Mouse (Mus musculus) stomach, postnatal 0 days (tissue): ENCODE results near the gene Atp6v1b1. TPM values are rescaled to one million over a fixed set of nuclear protein-coding genes. Genes with fewer than 3 reads are reported as not detected.

ENCODE experiments used
- ATAC-seq: fragments of 200-750 bp; cut with Nextera tagmentation; 2 replicates; pipeline ENCODE4 v1.8.0; 2017; ENCODE audit not compliant: low FRiP score, low TSS enrichment
- DNase-seq: peaks from one replicate; pipeline ENCODE4 v3.0.0-alpha.2; 2016; ENCODE audit warnings: low spot score
- H3K27ac ChIP-seq: fragments of 300-500 bp; sonication (generic); replicated peaks from 2 replicates; pipeline ENCODE4 v1.5.1; 2014; ENCODE audit warnings: mild to moderate bottlenecking, control low read depth
- H3K27me3 ChIP-seq: fragments of 300-500 bp; sonication (generic); 2 replicates; pipeline ENCODE4 v1.6.1; 2014; ENCODE audit warnings: low read length; ENCODE audit not compliant: control insufficient read depth, insufficient read depth
- H3K36me3 ChIP-seq: fragments of 300-500 bp; sonication (generic); 2 replicates; pipeline ENCODE4 v1.6.1; 2014; ENCODE audit warnings: low read length, mixed read lengths; ENCODE audit not compliant: control insufficient read depth, insufficient read depth
- H3K4me1 ChIP-seq: fragments of 300-500 bp; sonication (generic); replicated peaks from 2 replicates; pipeline ENCODE4 v1.6.1; 2014; ENCODE audit warnings: antibody characterized with exemption; ENCODE audit not compliant: control insufficient read depth, insufficient read depth
- H3K4me2 ChIP-seq: fragments of 300-500 bp; sonication (generic); replicated peaks from 2 replicates; pipeline ENCODE4 v1.6.1; 2014; ENCODE audit warnings: low read depth, mild to moderate bottlenecking, control low read depth, moderate library complexity
- H3K4me3 ChIP-seq: fragments of 300-500 bp; sonication (generic); 2 replicates; pipeline ENCODE4 v1.5.1; 2014; ENCODE audit warnings: low read depth, low read length, control low read depth
- H3K9ac ChIP-seq: fragments of 300-500 bp; sonication (generic); 2 replicates; pipeline ENCODE4 v1.6.1; 2014; ENCODE audit warnings: mild to moderate bottlenecking, low read length, control low read depth, mixed read lengths
- H3K9me3 ChIP-seq: fragments of 300-500 bp; sonication (generic); 2 replicates; pipeline ENCODE4 v1.6.1; 2016; ENCODE audit warnings: low read length; ENCODE audit not compliant: control insufficient read depth
- CTCF ChIP-seq: IDR thresholded peaks from 2 replicates; pipeline ENCODE4 v1.5.1; 2016; ENCODE audit warnings: antibody characterized with exemption, low read depth, mild to moderate bottlenecking, moderate library complexity
- EP300 ChIP-seq: optimal IDR thresholded peaks from 2 replicates; pipeline ENCODE3; 2016; ENCODE audit warnings: antibody characterized with exemption
- WGBS: fragments of 180-500 bp; shearing (Covaris S2); extraction: QIAGEN DNeasy Blood & Tissue Kit; methylation state at CpG from one replicate; pipeline ENCODE4 v1.1.7; 2014; 5-methylcytosine and 5-hydroxymethylcytosine counted together
- polyA plus RNA-seq: library from polyadenylated mRNA; unstranded; fragments of >200 nt; fragmentation: Nextera tagmentation; extraction: Ambion mirVana; gene quantifications from 2 replicates; pipeline ENCODE4 v1.2.1, GENCODE M21; 2015

Gene Atp6v1b1
- 0.08 and 0.30 TPM in 2 replicates for polyA plus RNA-seq

DNA sequence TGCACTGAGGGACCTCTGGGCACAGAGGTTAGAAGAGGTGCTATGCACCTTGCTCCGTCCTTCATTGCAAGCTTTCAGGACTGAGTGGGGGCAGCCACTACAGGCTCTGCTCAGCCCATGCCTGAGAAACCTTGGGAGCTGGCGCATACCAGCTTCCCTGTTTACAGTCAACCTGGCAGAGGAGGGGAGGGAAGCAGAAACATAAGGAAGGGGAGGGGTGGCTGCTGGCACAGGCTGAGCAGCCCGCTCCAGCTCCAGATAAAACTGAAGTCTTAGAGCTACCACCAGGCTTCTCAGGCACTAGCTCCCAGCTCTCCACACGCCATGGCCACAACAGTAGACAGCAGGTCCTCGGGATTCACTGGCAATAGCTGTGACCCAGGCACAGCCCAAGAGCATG is at the start of gene Atp6v1b1:
Gene Atp6v1b1 (plus strand): TSS at position 230 of the 400 bp plus-strand sequence.
- H3K4me1 ChIP-seq, result no peaks in the 10 kb centered on the region
- TF ChIP-seq EP300, result no peak
- no peak for TF ChIP-seq CTCF
- H3K27me3 ChIP-seq, result no peaks in the 10 kb centered on the region
- no peak within 1 kb of the TSS for H3K4me2 ChIP-seq
- DNase-seq (no peak), ATAC-seq (no peak)
- H3K36me3 ChIP-seq, result no peaks in the 10 kb centered on the region
- 47% methylated on average over 5 of the region's 5 CpGs for WGBS
- no peak within 1 kb of the TSS for H3K4me3 ChIP-seq
- H3K27ac ChIP-seq, result no peak within 1 kb of the TSS
- H3K9me3 ChIP-seq, result no peaks in the 10 kb centered on the region
- H3K9ac ChIP-seq, result no peak within 1 kb of the TSS

DNA sequence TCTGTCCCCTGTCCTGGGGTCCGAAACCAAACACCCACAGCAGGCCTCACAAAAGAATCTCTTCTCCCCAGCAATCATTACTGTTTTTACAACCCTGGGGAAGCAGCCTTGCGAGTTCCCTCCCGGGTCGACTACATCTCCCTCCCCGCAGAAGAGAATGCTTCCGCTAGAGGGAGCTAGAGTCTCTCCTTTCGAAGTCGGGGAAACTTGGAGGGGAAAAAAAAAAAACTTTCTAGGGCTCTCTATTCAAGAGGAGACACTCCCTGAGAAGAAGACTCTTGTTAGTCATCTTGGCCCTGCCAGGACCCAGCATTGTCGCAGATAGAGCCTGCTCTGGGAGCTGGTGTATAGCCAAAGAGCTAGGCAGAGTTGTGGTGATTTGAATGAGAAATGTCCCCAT is 49.0 kb upstream of the Atp6v1b1 start:
- Histone ChIP-seq H3K4me2 (no peak overlapping the region), H3K27ac (no peak overlapping the region), H3K27me3 (peaks cover 17% of the 10 kb centered on the region), H3K4me3 (no peak overlapping the region), H3K9ac (no peak overlapping the region), H3K36me3 (no peaks in the 10 kb centered on the region), H3K4me1 (no peaks in the 10 kb centered on the region), H3K9me3 (no peaks in the 10 kb centered on the region)
- no peak for ATAC-seq
- TF ChIP-seq EP300, result no peak
- peak; percentile 83 for TF ChIP-seq CTCF
- DNase-seq, result peak; percentile 68
- 1% methylated on average over 9 of the region's 9 CpGs for WGBS

DNA sequence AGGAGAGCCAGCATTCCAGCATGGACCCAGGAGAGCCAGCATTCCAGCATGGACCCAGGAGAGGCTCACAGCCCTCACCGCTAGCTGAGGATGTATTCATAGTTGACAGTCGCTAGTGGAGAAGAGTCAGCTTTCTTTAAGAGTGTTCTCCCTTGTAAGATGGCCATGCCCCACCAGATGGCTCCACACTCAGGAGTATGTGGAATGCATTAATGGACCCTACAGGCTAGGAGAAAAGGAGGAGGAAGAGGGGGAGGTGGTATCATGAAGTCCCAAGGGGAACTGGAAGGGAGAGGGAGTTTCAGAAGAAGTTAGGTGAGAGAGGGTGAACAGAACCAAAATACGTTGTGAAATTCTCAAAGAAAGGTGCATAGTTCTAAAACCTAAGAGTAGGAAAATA is 47.1 kb upstream of the Atp6v1b1 start:
- TF ChIP-seq CTCF (peak; percentile 46), EP300 (no peak)
- Histone ChIP-seq H3K9me3 (no peaks in the 10 kb centered on the region), H3K27me3 (peaks cover 24% of the 10 kb centered on the region), H3K4me3 (no peak overlapping the region), H3K4me1 (no peaks in the 10 kb centered on the region), H3K27ac (no peak overlapping the region), H3K9ac (no peak overlapping the region), H3K4me2 (no peak overlapping the region), H3K36me3 (no peaks in the 10 kb centered on the region)
- DNase-seq, result no peak
- no peak for ATAC-seq
- 13% methylated on average over 3 of the region's 3 CpGs for WGBS

DNA sequence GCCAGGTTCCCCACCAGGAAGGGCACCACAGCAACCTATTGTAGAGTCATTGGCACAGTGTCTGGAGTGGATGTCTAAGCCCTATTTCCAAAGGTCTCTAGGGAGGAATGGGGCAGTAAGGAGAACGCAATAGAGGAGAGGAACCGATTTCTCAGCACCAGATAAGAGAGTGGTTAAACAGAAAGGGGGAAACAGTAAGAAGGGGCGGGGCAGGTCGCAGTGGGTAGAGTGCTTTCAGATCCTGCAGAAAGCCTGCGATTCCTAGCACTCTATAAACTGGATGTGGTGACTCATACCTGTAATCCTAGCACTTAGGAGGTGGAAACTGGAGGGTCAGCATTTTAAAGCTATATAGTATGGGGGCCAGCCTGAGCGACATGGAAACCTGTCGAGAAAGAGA is 46.1 kb upstream of the Atp6v1b1 start:
- ATAC-seq (no peak; the same call in 1 of the 2 replicates), DNase-seq (no peak)
- H3K4me3 ChIP-seq, result no peak overlapping the region
- peaks cover 24% of the 10 kb centered on the region for H3K27me3 ChIP-seq
- H3K9ac ChIP-seq, result no peak overlapping the region
- no peak overlapping the region for H3K27ac ChIP-seq
- H3K4me2 ChIP-seq, result no peak overlapping the region
- 1% methylated on average over 7 of the region's 7 CpGs for WGBS
- no peaks in the 10 kb centered on the region for H3K36me3 ChIP-seq
- no peaks in the 10 kb centered on the region for H3K9me3 ChIP-seq
- TF ChIP-seq EP300, result no peak
- TF ChIP-seq CTCF, result no peak
- no peaks in the 10 kb centered on the region for H3K4me1 ChIP-seq

DNA sequence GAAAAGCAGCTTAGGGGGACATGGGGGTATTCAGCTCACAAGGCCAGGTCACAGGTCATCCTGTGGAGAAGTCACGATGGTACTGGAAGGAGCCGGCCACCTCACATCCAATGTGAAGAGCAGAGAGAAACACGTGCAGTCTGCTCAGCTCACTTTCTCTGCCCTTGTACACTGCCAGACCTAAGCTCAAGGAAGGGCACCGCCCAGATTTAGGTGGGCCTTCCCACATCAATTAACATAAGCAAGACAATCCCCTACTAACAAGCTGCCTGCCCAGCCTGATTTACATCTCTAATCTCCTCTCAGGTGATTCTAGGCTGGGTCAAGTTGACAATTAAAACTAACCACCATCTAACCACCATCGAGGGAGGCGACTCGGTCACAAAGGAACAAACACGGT is 44.9 kb upstream of the Atp6v1b1 start:
- H3K9me3 ChIP-seq, result no peaks in the 10 kb centered on the region
- DNase-seq (no peak), ATAC-seq (no peak)
- H3K4me2 ChIP-seq, result no peak overlapping the region
- no peak overlapping the region for H3K9ac ChIP-seq
- WGBS, result 5% methylated on average over 8 of the region's 8 CpGs
- no peaks in the 10 kb centered on the region for H3K4me1 ChIP-seq
- peaks cover 30% of the 10 kb centered on the region for H3K27me3 ChIP-seq
- H3K4me3 ChIP-seq, result no peak overlapping the region
- TF ChIP-seq CTCF (no peak), EP300 (no peak)
- H3K36me3 ChIP-seq, result no peaks in the 10 kb centered on the region
- no peak overlapping the region for H3K27ac ChIP-seq

DNA sequence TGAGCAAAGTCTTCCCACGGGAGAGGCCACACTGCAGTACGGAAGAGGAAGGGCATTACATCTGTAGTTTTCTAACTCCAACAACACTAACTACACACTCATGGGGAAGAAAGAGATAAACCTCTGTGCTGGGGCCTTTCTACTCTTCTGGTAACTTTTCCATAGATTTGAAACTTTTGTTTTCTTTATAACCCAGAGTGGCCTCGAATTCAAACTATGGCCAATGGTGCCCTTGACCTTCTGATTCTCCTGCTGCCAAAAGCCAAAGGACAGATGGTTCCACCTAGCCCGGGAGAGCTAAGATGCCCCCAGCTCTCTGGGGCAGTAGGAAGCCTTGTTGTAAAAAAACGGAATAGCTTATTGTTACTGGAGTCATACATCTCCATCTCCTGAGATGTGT is 42.8 kb upstream of the Atp6v1b1 start:
- TF ChIP-seq CTCF (no peak), EP300 (no peak)
- Histone ChIP-seq H3K4me3 (no peak overlapping the region), H3K4me2 (no peak overlapping the region), H3K9ac (no peak overlapping the region), H3K36me3 (no peaks in the 10 kb centered on the region), H3K27me3 (peaks cover 26% of the 10 kb centered on the region), H3K9me3 (no peaks in the 10 kb centered on the region), H3K4me1 (no peaks in the 10 kb centered on the region), H3K27ac (no peak overlapping the region)
- no peak for ATAC-seq
- no peak for DNase-seq
- WGBS, result 8% methylated on average over 5 of the region's 5 CpGs

DNA sequence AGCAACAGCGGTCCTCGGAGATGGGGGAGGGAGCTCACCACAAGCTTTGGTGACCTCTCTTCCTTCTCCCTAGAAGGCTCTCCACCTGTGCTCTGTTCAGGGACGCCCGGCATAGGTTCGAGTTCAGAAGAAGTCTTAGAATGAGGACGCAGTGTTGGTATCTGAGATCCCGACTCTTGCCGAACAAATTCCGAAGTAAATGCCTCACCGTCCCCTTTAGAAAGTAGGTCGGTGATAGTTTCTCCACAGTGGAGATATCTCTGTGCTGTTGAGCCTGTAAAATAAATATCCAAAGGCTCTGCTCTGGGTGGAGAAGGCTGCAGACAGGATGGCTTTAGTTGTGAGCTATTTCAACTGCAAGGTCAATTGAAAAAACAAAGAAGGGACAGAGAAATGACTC is 41.8 kb upstream of the Atp6v1b1 start:
- no peak for ATAC-seq
- WGBS, result 2% methylated on average over 11 of the region's 11 CpGs

More for the DNA sequence above, 41.8 kb upstream of the Atp6v1b1 start:
- Histone ChIP-seq H3K4me1 (no peaks in the 10 kb centered on the region), H3K4me3 (no peak overlapping the region), H3K27me3 (peaks cover 30% of the 10 kb centered on the region), H3K36me3 (no peaks in the 10 kb centered on the region), H3K4me2 (no peak overlapping the region), H3K9me3 (no peaks in the 10 kb centered on the region), H3K9ac (no peak overlapping the region), H3K27ac (no peak overlapping the region)
- no peak for DNase-seq
- TF ChIP-seq CTCF (no peak), EP300 (no peak)
